Mouse (Mus musculus) heart, adult 2 months (tissue): Measurements from ENCODE around the gene Ptprm. TPM values are rescaled to one million over a fixed set of nuclear protein-coding genes. Genes with fewer than 3 reads are reported as not detected.

Experiments
- DNase-seq, 2 experiments: peaks; one replicate each; pipeline ENCODE4 v3.0.0; 2021
- H3K27ac ChIP-seq: fragments of 200-600 bp; 2 replicates; pipeline ENCODE4 v1.8.1; 2022
- H3K27me3 ChIP-seq: fragments of 200-500 bp; 2 replicates; pipeline ENCODE4 v1.6.1; 2012; ENCODE audit warnings: mild to moderate bottlenecking, low read length, inconsistent platforms, mixed read lengths; ENCODE audit not compliant: control insufficient read depth, insufficient read depth
- H3K36me3 ChIP-seq: fragments of 200-500 bp; 2 replicates; pipeline ENCODE4 v1.6.1; 2012; ENCODE audit warnings: low read length, inconsistent platforms; ENCODE audit not compliant: control insufficient read depth, insufficient read depth
- H3K4me1 ChIP-seq: fragments of 200-500 bp; 2 replicates; pipeline ENCODE4 v1.6.1; 2011; ENCODE audit warnings: low read length; ENCODE audit not compliant: control insufficient read depth, insufficient read depth
- H3K4me3 ChIP-seq: fragments of 200-600 bp; 2 replicates; pipeline ENCODE4 v1.8.1; 2022
- H3K79me2 ChIP-seq: fragments of 200-500 bp; replicated peaks from 2 replicates; pipeline ENCODE4 v1.6.1; 2012; ENCODE audit warnings: mild to moderate bottlenecking, inconsistent platforms, low read length, moderate library complexity, mixed read lengths; ENCODE audit not compliant: control insufficient read depth, insufficient read depth
- H3K9ac ChIP-seq: fragments of 200-500 bp; 2 replicates; pipeline ENCODE4 v1.6.1; 2012; ENCODE audit warnings: low read depth, mild to moderate bottlenecking, control low read depth, inconsistent platforms, low read length, mixed read lengths
- CTCF ChIP-seq: fragments of 200-600 bp; IDR thresholded peaks from 2 replicates; pipeline ENCODE4 v1.8.1; 2022; ENCODE audit warnings: antibody characterized with exemption, mild to moderate bottlenecking, moderate library complexity
- EP300 ChIP-seq: fragments of 200-500 bp; IDR thresholded peaks from 2 replicates; pipeline ENCODE4 v1.6.1; 2011; ENCODE audit warnings: low read depth, low read length, control low read depth; ENCODE audit not compliant: insufficient read depth
- POLR2A ChIP-seq: fragments of 200-500 bp; IDR thresholded peaks from 2 replicates; pipeline ENCODE4 v1.6.1; 2011; ENCODE audit warnings: mild to moderate bottlenecking, low read depth, low read length, control low read depth; ENCODE audit not compliant: insufficient read depth
- WGBS: fragments of 180-500 bp; shearing (Covaris S2); methylation state at CpG from one replicate; pipeline ENCODE4 v1.1.7; 2018; 5-methylcytosine and 5-hydroxymethylcytosine counted together
- intact Hi-C: fragments of 180-260 bp; cut with DNase I; formaldehyde crosslinking; loops from one replicate; pipeline ENCODE4 v1.15.1; 2025
- polyA plus RNA-seq: library from polyadenylated mRNA; depleted of rRNA; stranded (reverse); fragments of >200 nt; gene quantifications from 2 replicates; pipeline ENCODE4 v1.2.3, GENCODE M21; 2012
- total RNA-seq, 2 experiments: library from RNA; stranded (reverse); gene quantifications; 2 replicates each; pipeline ENCODE4 v1.2.3; 2021

The Ptprm gene
- total and polyA plus RNA-seq, 3 experiments, result 34.6 to 88.5 (median 78.9) TPM

- H3K36me3 ChIP-seq, result peaks cover 13% of the 10 kb centered on the region
- no peak overlapping the region for H3K27ac ChIP-seq
- WGBS, result 33% methylated on average over 4 of the region's 4 CpGs
- intact Hi-C loops, result no loop called here
- H3K27me3 ChIP-seq, result no peaks in the 10 kb centered on the region
- H3K79me2 ChIP-seq, result peaks cover 10% of the 10 kb centered on the region
- H3K4me3 ChIP-seq, result no peak overlapping the region
- peaks cover 18% of the 10 kb centered on the region for H3K4me1 ChIP-seq
- no peak overlapping the region for H3K9ac ChIP-seq
- no peak for DNase-seq
- TF ChIP-seq POLR2A (no peak), CTCF (no peak), EP300 (no peak)
These were observed 228.7 kb downstream of the Ptprm start for GRCm38 (mm10) chr17:67125596-67125995.

- H3K27me3 ChIP-seq, result no peaks in the 10 kb centered on the region
- intact Hi-C loops, result loop anchor here (5.0 kb wide), 1 partner anchor 52 kb away; no protein-coding TSS in a partner anchor
- no peak overlapping the region for H3K9ac ChIP-seq
- TF ChIP-seq EP300 (no peak), CTCF (no peak), POLR2A (no peak)
- H3K27ac ChIP-seq, result peak overlapping the region; percentile 15; the same call in 1 of the 2 replicates
- H3K36me3 ChIP-seq, result peaks cover 14% of the 10 kb centered on the region
- peaks cover 18% of the 10 kb centered on the region for H3K4me1 ChIP-seq
- 41% methylated on average over 5 of the region's 5 CpGs for WGBS
- H3K4me3 ChIP-seq, result no peak overlapping the region
- H3K79me2 ChIP-seq, result peaks cover 10% of the 10 kb centered on the region
- no peak for DNase-seq
These were observed 230.0 kb downstream of the Ptprm start for GRCm38 (mm10) chr17:67124294-67124693.

GRCm38 (mm10) chr17:67123722-67124121 lies 230.5 kb downstream of the Ptprm start:
- WGBS, result 59% methylated on average over 5 of the region's 5 CpGs
- Histone ChIP-seq H3K4me1 (peaks cover 21% of the 10 kb centered on the region), H3K9ac (no peak overlapping the region), H3K4me3 (no peak overlapping the region), H3K79me2 (peaks cover 10% of the 10 kb centered on the region), H3K27me3 (no peaks in the 10 kb centered on the region), H3K36me3 (peaks cover 14% of the 10 kb centered on the region), H3K27ac (peak overlapping the region; percentile 48)
- no peak for TF ChIP-seq EP300
- TF ChIP-seq CTCF, result no peak
- no peak for TF ChIP-seq POLR2A
- DNase-seq, result no peak
- intact Hi-C loops, result loop anchor here (5.0 kb wide), 1 partner anchor 51 kb away; no protein-coding TSS in a partner anchor

GRCm38 (mm10) chr17:67120863-67121262 lies 233.4 kb downstream of the Ptprm start:
- no peak for DNase-seq
- peak overlapping the region; percentile 20; the same call in 1 of the 2 replicates for H3K27ac ChIP-seq
- no peak overlapping the region for H3K4me3 ChIP-seq
- H3K9ac ChIP-seq, result no peak overlapping the region
- peaks cover 16% of the 10 kb centered on the region for H3K4me1 ChIP-seq
- WGBS, result 44% methylated on average over 5 of the region's 5 CpGs
- peaks cover 5% of the 10 kb centered on the region for H3K36me3 ChIP-seq
- H3K27me3 ChIP-seq, result no peaks in the 10 kb centered on the region
- TF ChIP-seq POLR2A, result no peak
- no peak for TF ChIP-seq CTCF
- TF ChIP-seq EP300, result no peak
- H3K79me2 ChIP-seq, result peaks cover 9% of the 10 kb centered on the region
- intact Hi-C loops, result loop anchor here (5.0 kb wide), 1 partner anchor 49 kb away; no protein-coding TSS in a partner anchor

- intact Hi-C loops, result no loop called here
- Histone ChIP-seq H3K4me1 (peaks cover 7% of the 10 kb centered on the region), H3K79me2 (peaks cover 2% of the 10 kb centered on the region), H3K9ac (no peak overlapping the region), H3K36me3 (peaks cover 5% of the 10 kb centered on the region), H3K4me3 (no peak overlapping the region), H3K27ac (no peak overlapping the region), H3K27me3 (no peaks in the 10 kb centered on the region)
- 57% methylated on average over 7 of the region's 7 CpGs for WGBS
- TF ChIP-seq CTCF (no peak), EP300 (no peak), POLR2A (no peak)
- no peak for DNase-seq
These were observed 235.4 kb downstream of the Ptprm start for GRCm38 (mm10) chr17:67118676-67119340.

GRCm38 (mm10) chr17:67114842-67115241 lies 239.4 kb downstream of the Ptprm start:
- 17% methylated on average over 2 of the region's 2 CpGs for WGBS
- Histone ChIP-seq H3K4me3 (no peak overlapping the region), H3K27ac (no peak overlapping the region; the same call in 1 of the 2 replicates), H3K27me3 (no peaks in the 10 kb centered on the region), H3K79me2 (peaks cover 4% of the 10 kb centered on the region), H3K4me1 (peaks cover 5% of the 10 kb centered on the region), H3K9ac (no peak overlapping the region), H3K36me3 (no peaks in the 10 kb centered on the region; the same call in 1 of the 2 replicates)
- intact Hi-C loops, result no loop called here
- DNase-seq, result no peak
- TF ChIP-seq POLR2A, result no peak
- no peak for TF ChIP-seq CTCF
- TF ChIP-seq EP300, result no peak
